Mouse (Mus musculus): ENCODE data around the gene Rapgef4.

GRCm38 (mm10) chr2:71956463-71956862 is 24.6 kb upstream of the Rapgef4 start:
- TF ChIP-seq CTCF (IDR thresholded peaks at IDR 0.05; ENCODE audit: low read depth): peak; percentile 42; the same call in 1 of the 2 replicates
- TF ChIP-seq EP300 (optimal IDR thresholded peaks at IDR 0.05): no peak

All from stomach, postnatal 0 days (tissue).